Mouse (Mus musculus) frontal cortex, postnatal 25 days (tissue): Measurements from ENCODE around the gene E4f1.
"Not testable (repeated sequence)": the region's sequence is repeated elsewhere in the genome, so short reads cannot be mapped to it uniquely, and the experiment has no call there.

Experiments
- DNase-seq, 2 experiments: peaks; one replicate each; pipeline ENCODE4 v3.0.0; 2022; ENCODE audit warnings: low spot score in 2 of 2

Gene E4f1

DNA sequence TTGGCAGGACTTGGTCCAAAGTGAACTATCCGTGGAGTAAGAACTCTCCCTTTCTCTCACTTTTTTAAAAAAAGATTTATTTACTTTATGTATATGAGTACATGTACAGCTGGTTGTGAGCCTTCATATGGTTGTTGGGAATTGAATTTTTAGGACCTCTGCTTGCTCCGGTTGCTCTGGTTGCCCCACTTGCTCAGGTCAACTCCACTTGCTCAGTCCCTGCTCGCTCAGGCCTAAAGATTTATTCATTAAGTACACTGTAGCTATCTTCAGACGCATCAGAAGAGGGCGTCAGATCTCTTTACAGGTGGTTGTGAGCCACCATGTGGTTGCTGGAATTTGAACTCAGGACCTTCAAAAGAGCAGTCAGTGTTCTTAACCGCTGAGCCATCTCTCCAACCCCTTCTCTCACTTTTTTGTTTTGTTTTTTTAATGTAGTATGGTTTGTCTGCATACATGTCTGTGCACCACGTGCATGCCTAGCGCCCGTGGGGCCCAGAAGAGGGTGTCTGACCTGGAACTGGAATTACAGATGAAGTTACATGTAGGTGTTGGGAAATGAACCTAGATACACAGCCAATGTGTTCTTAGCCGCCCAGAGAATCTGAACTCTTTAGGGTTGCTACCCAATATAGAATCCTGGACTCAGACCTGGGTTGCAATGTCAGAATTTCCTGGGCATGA lies 14.4 kb downstream of the E4f1 start:
- not testable (repeated sequence) for DNase-seq

DNA sequence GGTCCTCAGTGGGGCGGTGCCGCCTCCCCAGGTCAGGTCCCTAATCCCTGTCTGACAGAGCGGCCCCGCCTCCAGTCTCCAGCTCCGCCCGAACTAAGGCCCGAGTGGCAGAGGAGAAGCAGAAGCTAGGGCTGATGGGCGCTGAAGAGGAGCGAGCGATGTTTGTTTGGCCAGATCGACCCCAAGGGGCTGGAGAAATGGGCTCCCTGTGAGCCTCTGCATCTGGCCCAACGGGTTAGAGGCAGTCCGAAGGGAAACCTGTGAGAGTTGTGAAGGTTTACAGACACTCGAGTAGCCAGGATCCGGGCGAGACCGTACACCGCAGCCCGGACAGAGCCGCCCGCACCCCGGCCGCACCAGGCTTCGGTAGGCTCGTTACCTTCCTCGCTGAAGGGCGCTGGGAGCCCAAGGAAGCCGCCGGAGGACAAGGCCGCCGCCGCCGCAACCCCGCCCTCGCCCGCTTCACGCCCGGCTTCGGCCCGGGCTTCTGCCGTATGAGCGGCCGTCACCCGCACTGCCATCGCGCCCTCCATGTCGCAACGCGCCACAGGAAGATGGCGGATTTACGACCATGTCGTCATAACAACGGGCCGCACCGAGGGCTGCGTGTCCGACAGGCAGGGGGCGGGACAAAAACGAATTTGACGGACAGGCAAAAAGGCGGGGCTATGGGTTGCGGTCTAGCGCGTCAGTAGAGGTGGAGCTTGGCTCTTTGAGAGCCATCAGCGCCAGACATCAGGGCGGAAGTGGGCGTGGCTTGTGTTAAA lies 15.2 kb downstream of the E4f1 start:
- peak; percentile 91 to 97 for DNase-seq

- DNase-seq = no peak
Measured at GRCm38 (mm10) chr17:24454218-24454755, 15.8 kb downstream of the E4f1 start.

GRCm38 (mm10) chr17:24453372-24453771 lies 16.7 kb downstream of the E4f1 start:
- DNase-seq = no peak

- no peak for DNase-seq
Measured at GRCm38 (mm10) chr17:24451220-24451619, 18.9 kb downstream of the E4f1 start.

DNA sequence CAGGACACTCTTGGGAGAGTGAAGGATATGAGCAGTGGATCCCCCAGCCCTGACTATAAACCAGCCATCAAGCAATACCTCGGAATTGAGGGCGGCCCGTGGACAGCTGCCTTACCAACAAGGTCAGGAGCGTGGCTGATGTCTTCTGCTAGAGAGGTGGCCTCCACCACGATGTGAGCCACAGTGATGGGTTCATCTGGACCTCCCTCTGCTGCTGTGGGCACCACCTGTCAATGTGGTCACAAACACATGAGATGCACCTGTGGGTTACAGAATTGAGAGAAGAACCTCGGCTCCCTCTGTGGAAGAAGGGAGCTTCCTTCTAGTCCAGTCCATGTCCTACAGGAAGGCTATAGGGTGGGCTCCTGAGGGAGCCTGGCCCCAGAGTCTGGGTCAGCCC lies 20.6 kb downstream of the E4f1 start:
- DNase-seq = no peak

DNA sequence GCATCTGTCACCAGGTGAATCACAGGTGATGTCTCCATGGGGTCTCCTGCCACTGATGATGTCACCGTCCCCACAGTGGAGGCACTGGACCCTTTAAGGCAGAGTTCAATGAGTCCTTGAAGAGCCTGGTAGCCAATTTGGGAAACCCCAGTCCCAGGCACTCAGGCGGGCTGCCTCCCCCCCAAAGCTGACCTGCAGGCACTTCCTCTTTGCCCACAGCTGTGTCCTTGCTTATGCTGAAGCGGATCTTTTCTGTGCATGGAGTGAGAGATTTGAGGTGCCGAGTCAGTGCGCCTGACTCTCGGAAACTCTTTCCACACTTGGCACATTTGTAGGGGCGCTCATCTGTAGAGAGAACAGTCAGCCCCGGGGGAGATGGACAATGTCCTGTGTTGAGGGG lies 23.5 kb downstream of the E4f1 start:
- no peak for DNase-seq

GRCm38 (mm10) chr17:24443409-24443808 lies 26.7 kb downstream of the E4f1 start:
- peak in 1 of 2 experiments; percentile 40 for DNase-seq

DNA sequence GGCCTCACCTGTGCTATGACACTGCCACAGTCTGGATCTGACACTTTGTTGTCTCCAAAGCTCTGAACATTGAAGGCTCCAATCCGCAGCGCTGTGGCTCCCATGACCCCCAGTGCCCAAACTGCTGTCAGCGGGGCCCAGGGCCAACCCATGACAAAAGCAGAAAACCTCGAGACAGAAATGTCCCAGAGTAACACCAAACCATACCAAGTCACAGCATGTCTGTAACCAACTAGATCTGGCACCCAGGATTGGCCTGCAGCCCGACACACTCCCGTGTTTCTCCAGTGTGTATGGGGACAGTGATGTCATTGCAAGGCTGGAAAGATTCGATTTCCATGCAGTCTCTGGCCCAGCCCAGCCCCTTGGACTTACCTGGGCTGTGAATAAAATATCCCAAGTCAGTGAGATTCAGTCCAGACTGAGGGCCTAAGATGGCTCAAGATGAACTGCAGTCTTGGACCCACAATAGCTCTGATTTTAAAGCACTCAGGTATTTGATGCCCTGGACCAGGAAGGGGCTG lies 27.4 kb downstream of the E4f1 start, which contains the start of gene Dnase1l2:
Gene Dnase1l2 (minus strand): TSS at position 474 of the 524 bp plus-strand sequence.
- no peak for DNase-seq

DNA sequence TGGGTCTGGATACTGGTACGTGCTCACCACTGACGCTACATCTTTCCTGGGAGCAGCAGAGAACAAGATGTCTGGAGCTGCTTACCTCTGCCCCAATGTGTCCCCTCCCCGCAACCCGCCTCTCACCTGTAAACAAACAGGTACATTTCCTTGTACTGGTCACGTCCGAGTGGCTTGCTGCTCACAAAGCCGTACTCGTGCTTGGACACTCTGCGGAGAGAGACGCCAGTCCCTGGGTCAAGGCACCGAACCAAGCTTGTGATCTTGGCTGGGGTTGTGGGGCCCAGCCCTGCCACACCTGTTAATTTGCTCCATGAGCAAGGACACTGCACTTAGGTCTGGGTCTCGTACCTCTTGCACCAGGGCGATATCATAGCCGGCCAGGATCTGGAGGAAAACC lies 28.0 kb downstream of the E4f1 start:
- no peak for DNase-seq

DNA sequence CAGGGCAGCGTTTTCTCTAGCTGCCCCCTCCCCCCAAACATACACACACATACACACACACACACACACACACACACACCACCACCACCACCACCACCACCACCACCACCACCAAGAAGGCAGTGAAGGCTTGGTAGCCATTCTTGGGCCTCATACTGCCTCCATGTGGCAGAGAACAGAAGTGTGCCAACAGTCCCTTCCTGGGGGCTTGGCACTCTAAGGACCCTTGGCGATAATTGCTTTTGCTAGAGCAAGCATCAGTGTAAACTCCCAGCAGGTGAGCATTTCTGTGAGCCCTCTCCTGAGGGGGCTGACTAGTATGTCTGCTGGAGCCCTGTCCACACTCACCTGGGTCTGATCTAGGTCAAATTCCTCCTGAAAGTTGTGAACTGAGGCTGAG lies 29.0 kb downstream of the E4f1 start:
- DNase-seq = no peak

GRCm38 (mm10) chr17:24440377-24440776 lies 29.7 kb downstream of the E4f1 start:
- no peak for DNase-seq

DNA sequence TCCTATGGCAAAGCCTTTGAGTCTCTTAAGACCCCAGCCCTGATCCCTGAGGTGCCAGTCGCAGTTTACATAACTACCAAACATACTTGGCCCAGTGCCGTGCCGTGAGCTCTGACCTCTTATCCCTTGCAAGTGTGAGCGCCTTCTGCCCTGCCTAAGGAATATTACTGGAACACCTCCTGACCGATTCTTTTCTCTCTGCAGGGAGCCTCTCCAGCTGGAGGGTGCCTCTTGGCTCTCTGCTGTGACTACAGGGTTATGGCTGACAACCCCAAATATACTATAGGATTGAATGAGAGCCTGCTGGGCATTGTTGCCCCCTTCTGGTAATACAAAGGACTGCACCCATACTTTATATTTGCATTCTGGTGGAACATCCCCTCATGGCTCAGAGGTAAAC lies 33.1 kb downstream of the E4f1 start:
- no peak for DNase-seq

GRCm38 (mm10) chr17:24429201-24429983 lies 40.7 kb downstream of the E4f1 start:
- no peak for DNase-seq

DNA sequence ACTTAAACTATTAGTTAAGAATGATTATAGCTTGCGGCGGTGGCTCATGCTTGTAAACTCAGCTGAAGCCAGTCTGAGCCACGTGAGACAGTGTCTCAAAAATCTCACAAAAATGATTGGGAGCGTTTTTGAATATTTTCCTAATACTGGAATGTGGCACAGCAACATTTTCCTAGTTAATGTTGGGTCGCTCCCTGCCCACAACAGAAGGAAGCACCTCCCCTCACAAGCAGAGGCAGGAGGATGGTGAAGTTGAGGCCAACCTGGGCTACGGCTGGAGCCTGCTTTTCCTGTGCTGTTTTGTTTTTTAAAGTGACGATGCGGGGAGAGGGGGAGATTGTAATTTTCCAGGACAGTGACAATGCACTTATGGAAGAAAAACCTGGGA lies 42.9 kb downstream of the E4f1 start:
- no peak for DNase-seq

DNA sequence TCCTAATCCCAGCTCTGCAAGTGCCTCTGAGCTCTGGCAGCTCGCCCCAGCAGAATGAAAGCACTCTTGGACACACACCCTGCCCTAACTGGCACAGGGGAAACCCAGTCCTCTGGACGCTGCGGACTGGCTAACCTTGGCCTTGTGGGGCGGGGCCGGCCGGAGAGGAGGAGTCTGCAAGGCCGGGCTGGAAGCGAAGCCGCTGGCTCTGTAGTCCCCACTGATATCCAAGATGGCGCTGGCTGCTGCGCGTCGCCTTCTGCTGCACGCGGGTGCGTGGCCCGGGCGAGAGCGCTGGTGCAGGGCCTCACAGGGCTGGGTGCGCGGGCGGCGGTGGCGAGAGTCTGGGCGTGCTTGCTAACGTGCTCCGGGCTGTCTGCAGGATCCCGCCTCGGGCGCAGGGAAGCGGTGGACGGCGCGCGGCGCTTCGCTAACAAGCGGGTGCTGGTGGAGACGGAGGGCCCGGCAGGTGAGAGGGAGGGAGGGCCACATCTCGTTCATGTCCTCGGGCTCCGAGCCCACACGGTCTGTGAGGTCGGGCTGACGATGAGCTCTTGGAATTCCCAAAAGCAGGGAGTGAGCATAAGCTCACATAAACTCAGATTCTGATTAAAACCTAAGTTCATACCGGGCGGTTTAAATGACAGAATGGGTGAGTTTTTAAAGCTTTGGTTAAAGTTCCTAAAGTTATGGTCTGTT lies 43.5 kb downstream of the E4f1 start, which contains the start of gene Eci1:
Gene Eci1 (plus strand): TSS at position 171 of the 699 bp plus-strand sequence.
- peak; percentile 74 to 76 for DNase-seq

DNA sequence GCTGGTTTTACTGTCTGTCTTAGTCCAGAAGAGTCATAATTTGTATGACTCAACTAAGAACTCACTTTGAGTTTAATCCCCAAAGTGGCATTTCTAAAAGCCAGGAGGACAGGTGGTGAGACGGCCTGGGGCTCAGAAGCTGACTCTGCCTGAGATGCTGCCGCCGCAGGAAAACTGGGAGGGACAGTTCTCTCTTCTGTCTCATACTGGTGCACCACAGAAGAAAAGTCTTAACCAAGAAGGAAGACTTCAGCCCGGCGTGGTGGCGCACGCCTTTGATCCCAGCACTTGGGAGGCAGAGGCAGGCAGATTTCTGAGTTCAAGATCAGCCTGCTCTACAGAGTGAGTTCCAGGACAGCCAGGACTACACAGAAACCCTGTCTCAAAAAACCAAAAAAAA lies 44.2 kb downstream of the E4f1 start:
- DNase-seq = no peak

DNA sequence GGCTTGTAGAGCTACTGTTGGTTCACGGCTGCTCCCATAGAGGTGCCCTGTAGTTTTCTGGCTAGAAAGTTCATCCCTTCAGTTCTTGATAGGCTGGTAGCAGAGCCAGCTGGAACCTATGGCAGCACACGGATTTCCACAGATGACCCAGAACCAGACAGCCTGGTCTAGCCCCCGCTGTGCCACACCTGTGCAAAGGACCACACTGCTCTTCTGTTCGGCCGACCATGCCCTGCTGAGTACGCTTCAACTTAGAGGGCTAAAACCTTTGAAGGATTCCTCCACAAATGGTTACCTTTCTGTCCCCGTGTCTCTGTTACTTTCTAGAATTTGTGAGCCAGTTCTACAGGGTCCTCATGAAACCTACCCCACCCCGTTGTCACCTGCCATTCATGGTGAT lies 44.8 kb downstream of the E4f1 start:
- not testable (repeated sequence) for DNase-seq

- no peak for DNase-seq
Measured at GRCm38 (mm10) chr17:24424489-24424888, 45.6 kb downstream of the E4f1 start.

- DNase-seq = no peak
Measured at GRCm38 (mm10) chr17:24423114-24423513, 47.0 kb downstream of the E4f1 start.

DNA sequence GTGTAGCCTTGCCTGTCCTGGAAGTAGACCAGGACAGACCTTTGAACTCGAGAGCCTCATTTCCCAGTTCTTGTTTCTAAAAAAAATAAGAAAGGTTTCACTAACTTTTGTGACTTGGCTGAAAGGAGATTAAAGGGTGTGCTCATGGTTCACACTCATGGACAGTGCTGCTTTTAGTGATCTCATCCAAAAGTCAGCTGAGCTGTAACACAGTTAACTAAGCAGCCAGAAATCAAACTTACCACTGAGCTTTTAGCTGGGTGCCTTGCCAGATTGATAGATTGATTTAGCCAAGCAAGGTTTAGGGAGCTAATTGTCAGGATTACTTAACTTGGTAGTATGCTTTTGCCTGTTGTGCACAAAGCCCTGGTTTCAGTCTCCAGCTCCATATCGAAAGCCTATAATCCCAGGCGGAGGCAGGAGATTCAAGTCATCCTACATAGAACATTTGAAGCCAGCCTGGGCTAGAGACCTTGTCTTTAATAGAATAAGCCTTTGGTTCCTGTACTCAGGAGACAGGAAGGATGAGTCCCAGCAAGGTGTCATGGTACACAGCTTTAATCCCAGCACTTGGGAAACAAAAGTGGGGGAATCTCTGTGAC lies 54.0 kb downstream of the E4f1 start:
- DNase-seq = no peak
